Mouse (Mus musculus) embryonic fibroblast, embryonic 13.5 days (primary cell): ENCODE measurements around the gene Mycl.

Experiments used
- CTCF ChIP-seq: IDR thresholded peaks from 2 replicates; pipeline ENCODE4 v1.5.1; 2011; ENCODE audit warnings: mild to moderate bottlenecking, control low read depth, low read length, moderate library complexity, borderline replicate concordance; ENCODE audit not compliant: insufficient read depth
- POLR2A ChIP-seq: IDR thresholded peaks from 2 replicates; pipeline ENCODE4 v1.6.1; 2011; ENCODE audit warnings: low read depth, mild to moderate bottlenecking, control low read depth, low read length, moderate library complexity

DNA sequence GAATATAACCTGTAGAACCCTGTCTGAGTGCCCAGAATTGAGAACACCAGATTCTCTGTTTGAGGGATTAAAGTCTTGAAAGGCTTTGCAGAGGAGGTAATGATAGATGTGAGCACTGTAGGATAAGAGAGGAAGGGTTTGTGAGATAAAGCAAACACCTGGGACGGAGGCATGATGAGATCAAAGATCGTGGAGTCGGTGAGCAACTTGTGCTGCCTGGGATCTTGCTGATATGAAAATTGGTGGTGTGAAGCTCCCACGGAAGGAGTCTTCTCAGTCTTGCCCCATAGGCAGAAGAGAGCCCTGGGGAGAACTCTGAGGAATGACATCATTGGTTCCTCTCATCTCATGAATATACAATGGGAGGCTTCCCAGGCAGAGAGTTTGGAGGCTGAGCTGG lies 27.3 kb upstream of the Mycl start:
- no peak for TF ChIP-seq CTCF
- no peak for TF ChIP-seq POLR2A
